Mouse (Mus musculus) macrophage (primary cell): ENCODE measurements around the gene Ints11. TPM values are rescaled to one million over a fixed set of nuclear protein-coding genes. Genes with fewer than 3 reads are reported as not detected.

Source experiments
- H3K27ac ChIP-seq: fragments of 350-480 bp; formaldehyde crosslinking; 2 replicates; pipeline ENCODE4 v1.9.0; 2021
- H3K36me3 ChIP-seq: fragments of 350-480 bp; formaldehyde crosslinking; 2 replicates; pipeline ENCODE4 v1.9.0; 2021; ENCODE audit errors: inconsistent target
- H3K4me3 ChIP-seq: fragments of 350-480 bp; formaldehyde crosslinking; 2 replicates; pipeline ENCODE4 v1.9.0; 2021; ENCODE audit errors: inconsistent target
- H3K79me2 ChIP-seq: fragments of 350-480 bp; formaldehyde crosslinking; 2 replicates; pipeline ENCODE4 v1.9.0; 2021; ENCODE audit errors: inconsistent target
- WGBS: methylation state at CpG from one replicate; pipeline ENCODE4 v1.1.7; 2026; ENCODE audit warnings: inconsistent platforms; ENCODE audit not compliant: missing documents; 5-methylcytosine and 5-hydroxymethylcytosine counted together
- polyA plus RNA-seq: library from polyadenylated mRNA; stranded (reverse); fragments of 250-400 nt; gene quantifications from 3 replicates; pipeline ENCODE4 v1.2.4, GENCODE M21; 2018; ENCODE audit warnings: inconsistent platforms

The Ints11 gene
- polyA plus RNA-seq, 1 experiment from 2014 or later: 11.2 TPM

DNA sequence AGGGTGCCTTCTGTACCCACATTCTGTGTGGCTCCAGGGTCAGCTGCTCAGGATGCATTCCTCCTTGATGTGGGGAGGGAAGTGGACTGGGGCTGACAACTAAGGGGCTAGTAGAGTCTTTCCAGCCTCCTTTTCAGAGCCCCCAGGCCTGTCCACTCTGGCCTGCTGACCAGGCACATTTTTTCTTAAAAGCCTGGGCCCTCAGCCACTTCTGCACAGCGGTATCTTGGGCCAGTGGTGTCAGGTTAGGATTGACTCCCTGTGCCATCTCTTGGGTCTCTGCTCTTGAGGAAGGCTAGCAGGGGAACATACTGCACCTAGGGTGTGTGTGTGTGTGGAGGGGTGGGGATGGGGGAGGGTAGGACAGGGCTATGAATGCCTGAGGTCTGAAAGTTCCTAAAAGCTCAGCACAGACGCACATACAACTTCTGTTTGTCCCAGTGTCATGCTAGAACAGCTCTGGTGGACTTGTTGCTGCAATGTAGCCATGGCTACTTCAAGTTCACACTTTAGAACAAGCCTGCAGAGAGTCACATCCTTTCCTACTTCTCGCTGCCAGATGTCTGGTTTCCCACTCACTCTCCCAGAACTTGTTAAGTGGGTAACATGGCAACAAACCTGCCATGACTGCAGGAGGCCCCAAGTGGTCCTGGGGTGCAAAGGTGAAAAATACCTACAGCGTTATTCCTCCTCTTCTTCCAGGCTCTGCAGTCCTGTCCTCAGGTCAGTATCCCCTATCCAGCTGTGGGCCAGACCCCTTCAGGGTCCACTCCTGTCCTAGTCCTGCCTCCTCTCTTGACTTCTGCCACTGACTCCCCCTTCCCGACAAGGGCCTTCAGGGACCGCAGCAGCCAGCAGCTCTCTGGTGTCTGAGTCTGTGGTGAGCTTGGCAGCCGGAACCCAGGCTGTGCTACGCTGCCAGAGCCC lies 29.0 kb upstream of the Ints11 start:
- Histone ChIP-seq H3K27ac (no peak overlapping the region), H3K79me2 (no peaks in the 10 kb centered on the region), H3K36me3 (no peaks in the 10 kb centered on the region), H3K4me3 (peak overlapping the region; percentile 12; the same call in 1 of the 2 replicates)
- WGBS: 34% methylated on average over 8 of the region's 8 CpGs

DNA sequence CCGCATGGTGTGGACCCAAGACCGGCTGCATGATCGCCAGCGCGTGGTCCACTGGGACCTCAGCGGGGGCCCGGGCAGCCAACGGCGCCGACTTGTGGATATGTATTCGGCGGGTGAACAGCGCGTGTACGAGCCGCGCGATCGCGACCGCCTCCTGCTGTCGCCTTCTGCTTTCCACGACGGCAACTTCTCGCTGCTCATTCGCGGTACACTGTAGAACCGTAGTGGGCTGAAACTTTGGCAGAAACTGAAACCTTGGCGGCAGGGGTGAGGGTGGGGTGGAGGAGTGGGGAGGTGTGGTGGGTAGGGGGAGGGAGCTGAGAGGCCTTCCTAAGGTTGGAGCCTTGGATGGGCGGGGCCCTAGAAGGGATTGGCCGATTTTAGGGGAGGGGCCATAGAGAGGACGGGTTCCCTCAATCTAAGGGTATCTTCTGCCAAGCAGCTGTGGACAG lies 28.3 kb upstream of the Ints11 start:
- Histone ChIP-seq H3K36me3 (no peaks in the 10 kb centered on the region), H3K27ac (no peak overlapping the region), H3K4me3 (peak overlapping the region; percentile 12; the same call in 1 of the 2 replicates), H3K79me2 (no peaks in the 10 kb centered on the region)
- 3% methylated on average over 21 of the region's 32 CpGs for WGBS

DNA sequence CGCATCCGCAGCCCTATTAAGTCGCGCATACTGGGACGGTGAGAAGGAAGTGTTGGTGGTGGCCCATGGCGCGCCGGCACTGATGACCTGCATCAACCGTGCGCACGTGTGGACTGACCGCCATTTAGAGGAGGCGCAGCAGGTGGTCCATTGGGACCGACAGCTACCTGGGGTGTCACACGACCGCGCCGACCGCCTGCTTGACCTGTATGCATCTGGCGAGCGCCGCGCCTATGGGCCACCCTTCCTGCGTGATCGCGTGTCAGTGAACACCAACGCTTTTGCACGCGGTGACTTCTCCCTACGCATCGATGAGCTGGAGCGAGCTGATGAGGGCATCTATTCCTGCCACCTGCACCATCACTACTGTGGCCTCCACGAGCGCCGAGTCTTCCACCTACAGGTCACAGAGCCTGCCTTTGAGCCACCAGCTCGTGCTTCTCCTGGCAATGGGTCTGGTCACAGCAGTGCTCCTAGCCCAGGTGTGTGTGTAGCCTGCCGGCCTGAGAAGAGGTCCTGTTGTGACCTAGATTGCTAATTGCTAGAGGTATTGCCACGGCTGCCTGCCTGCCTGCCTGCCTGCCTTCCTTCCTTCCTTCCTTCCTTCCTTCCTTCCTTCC lies 27.6 kb upstream of the Ints11 start:
- 74% methylated on average over 37 of the region's 38 CpGs for WGBS
- no peak overlapping the region for H3K4me3 ChIP-seq
- no peak overlapping the region for H3K27ac ChIP-seq

DNA sequence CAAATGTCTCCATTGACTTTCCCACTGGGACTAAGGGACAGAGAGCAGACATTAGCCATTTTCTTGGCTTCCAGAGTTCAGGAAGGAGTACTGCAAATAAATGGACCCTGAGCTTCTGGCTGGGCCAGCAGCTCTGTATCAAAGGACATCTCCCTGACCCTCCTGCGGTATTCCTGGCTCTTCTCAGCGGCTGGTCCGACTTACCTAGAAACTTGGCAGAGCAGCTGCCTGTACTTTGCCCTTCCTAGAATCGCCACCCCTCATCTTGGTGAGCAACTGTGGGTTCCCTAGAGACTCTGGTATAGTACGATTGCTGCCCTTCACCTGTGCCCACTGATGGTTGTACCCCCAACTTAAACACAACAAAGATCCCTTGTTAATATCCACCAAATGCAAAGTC lies 26.1 kb upstream of the Ints11 start:
- no peaks in the 10 kb centered on the region for H3K36me3 ChIP-seq
- 98% methylated on average over 5 of the region's 5 CpGs for WGBS
- no peak overlapping the region for H3K27ac ChIP-seq
- H3K79me2 ChIP-seq: peaks cover 4% of the 10 kb centered on the region
- no peak overlapping the region for H3K4me3 ChIP-seq

More for the DNA sequence above, 27.6 kb upstream of the Ints11 start:
- Histone ChIP-seq H3K36me3 (no peaks in the 10 kb centered on the region), H3K79me2 (no peaks in the 10 kb centered on the region)

DNA sequence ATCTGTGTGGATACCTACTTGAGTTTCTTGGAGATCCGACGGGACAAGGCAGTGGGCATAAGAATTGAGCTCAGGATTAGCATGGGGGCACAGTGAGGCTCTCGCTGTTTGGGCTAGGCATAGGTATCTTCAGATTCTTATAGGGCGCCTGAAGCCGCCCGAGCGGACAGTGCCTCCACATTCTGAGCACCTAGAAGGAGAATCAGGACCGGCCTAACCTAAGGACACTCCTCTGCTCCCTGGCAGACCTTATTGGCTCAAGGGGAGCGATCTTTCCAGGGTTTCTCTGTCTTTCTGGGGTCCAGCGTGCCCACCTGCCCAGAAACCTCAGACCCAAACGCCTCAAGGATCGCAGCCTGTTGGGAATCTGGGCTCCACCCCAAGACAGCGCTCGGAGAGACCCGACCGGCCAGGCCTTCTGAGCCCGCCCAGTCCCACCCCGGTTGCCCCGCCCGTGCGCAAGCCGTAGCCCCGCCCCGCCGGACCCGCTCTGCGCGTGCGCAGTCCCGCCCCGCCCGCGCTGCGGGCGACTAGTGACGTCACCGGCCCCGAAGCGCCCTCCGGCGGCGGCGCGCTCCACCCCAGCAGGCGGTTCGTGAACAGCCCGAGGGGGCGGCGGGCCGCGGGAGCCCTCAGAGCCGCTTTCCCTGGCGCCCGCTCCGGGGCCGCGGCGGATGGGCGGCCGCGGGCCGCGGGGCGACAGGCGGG lies 22.3 kb upstream of the Ints11 start, which contains the start of gene Dvl1:
Gene Dvl1, plus strand, starts transcription at position 532 of the 708 bp plus-strand sequence.
- peak within 1 kb of the TSS; percentile 49 for H3K4me3 ChIP-seq
- H3K79me2 ChIP-seq: peaks cover 42% of the 10 kb centered on the region
- WGBS: 5% methylated on average over 47 of the region's 65 CpGs
- H3K27ac ChIP-seq: peak within 1 kb of the TSS; percentile 34
- H3K36me3 ChIP-seq: no peaks in the 10 kb centered on the region

DNA sequence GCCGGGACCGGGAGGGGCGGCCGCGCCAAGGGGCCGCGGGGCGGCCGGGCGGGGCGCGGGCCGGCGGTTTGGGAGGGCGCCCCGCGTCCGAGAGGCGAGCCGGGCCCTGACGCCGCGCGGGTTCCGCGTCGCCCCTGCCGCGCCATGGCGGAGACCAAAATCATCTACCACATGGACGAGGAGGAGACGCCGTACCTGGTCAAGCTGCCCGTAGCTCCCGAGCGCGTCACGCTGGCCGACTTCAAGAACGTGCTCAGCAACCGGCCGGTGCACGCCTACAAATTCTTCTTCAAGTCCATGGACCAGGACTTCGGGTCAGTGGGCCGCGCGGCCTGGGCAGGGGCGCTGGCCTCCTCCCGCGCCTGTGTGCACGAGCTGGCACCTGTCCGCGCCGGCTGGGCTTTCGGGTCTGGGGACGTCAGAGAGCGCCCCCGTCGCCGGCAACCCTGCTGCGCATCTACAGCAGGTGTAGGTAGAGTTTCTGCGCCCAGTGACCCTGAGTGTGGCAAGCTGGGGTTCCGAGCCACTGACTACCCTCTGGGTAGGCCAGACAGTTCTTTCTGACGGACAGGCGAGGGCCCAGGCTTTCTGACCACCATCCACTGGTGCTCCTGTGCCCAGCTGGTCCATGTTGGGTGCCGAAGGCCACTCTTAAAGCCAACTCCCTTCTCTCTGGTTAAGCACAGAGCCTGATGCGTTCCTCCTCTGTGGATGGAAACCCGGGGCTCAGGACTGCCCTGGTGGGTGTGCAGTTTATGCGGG lies 21.6 kb upstream of the Ints11 start:
- Histone ChIP-seq H3K36me3 (no peaks in the 10 kb centered on the region), H3K4me3 (peak overlapping the region; percentile 42), H3K79me2 (peaks cover 47% of the 10 kb centered on the region), H3K27ac (no peak overlapping the region)
- 2% methylated on average over 63 of the region's 69 CpGs for WGBS

DNA sequence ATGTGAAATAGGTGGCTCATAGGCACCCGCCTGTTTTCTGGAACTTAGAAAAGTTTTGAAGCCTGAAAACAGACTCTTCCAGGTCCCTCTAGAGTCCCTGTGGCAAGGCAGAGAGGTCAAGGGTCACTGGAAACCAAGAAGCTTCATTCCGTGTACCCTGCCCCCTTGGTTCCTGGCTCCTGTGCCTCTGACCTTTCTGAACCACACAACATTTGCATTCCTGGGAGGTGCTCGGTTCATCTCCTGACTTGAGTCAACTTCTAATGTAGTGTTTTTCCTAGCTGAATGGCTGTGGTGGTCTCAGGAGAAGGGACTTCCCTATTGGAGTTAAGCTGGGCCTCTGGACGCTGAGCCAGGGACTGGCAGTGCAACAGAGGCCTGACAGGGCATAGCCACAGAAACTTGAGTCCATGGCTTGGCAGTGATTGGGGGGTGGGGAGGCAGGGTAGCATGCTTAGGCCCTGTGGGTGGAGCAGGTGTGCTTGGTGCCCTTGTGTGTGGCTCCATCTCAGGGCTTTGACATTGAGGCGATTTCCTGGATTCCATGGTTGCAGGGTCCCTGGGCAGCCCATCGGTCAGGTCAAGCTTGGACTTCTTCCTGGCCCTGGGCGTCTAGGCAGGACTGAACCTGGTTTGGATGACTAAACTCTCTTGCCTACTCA lies 20.8 kb upstream of the Ints11 start:
- Histone ChIP-seq H3K79me2 (peaks cover 47% of the 10 kb centered on the region), H3K4me3 (peak overlapping the region; percentile 42), H3K27ac (no peak overlapping the region), H3K36me3 (no peaks in the 10 kb centered on the region)
- WGBS: 87% methylated on average over 7 of the region's 7 CpGs

DNA sequence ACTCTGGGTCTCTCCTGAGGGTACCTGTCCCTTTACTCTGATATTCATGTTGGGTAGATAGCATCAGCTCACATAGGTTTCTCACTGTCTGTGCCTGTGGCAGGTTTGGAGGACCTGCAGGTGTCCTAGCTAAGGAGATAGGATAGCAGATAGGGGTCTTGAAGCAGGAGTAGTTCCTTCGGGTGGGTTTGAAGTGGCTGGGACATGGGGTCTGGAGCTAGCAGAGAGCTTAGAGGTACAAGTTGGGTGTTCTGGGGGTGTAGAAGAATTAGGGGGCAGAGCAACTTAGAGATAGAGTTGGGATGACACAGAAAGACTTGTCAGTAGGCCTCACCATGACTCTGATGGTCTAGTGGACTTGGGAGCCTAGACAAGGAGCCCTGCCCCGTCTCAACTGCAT lies 20.0 kb upstream of the Ints11 start:
- H3K79me2 ChIP-seq: peaks cover 47% of the 10 kb centered on the region
- H3K36me3 ChIP-seq: no peaks in the 10 kb centered on the region
- H3K4me3 ChIP-seq: no peak overlapping the region
- 95% methylated on average over 2 of the region's 2 CpGs for WGBS
- no peak overlapping the region for H3K27ac ChIP-seq

DNA sequence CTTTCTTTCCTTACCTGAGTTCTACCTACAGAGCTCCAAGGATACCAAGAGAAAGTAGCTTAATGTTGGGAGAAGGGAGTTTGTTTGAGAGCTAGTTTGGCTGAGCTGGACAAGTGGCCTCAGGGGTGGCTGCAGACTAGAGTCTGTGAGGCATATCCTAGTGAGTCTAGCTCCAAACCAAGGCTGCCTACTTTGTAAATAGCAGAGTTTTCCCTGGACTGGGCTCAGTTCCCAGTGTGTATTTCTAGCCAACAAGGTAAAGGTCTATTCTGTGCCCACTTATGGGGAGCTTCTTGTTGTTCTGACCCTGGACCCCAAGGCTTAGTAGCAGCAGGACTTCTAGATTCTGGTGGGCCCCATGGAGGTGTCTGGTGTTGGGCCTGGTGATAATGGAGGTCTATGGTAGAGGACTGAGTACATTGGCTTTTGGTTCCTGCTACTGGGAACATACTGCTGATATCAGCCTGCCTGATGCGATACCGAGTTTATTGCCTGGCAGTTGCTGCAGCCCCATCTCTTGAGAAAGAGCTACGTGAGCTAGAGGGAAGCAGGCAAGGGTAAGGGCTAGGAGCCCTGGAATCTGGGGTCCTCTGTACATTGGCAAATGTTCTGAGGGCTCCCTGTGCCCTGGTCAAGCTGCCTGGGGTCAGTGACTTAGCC lies 19.4 kb upstream of the Ints11 start:
- no peak overlapping the region for H3K4me3 ChIP-seq
- H3K36me3 ChIP-seq: no peaks in the 10 kb centered on the region; the same call in 1 of the 2 replicates
- peaks cover 47% of the 10 kb centered on the region for H3K79me2 ChIP-seq
- 97% methylated on average over 3 of the region's 3 CpGs for WGBS
- no peak overlapping the region for H3K27ac ChIP-seq

DNA sequence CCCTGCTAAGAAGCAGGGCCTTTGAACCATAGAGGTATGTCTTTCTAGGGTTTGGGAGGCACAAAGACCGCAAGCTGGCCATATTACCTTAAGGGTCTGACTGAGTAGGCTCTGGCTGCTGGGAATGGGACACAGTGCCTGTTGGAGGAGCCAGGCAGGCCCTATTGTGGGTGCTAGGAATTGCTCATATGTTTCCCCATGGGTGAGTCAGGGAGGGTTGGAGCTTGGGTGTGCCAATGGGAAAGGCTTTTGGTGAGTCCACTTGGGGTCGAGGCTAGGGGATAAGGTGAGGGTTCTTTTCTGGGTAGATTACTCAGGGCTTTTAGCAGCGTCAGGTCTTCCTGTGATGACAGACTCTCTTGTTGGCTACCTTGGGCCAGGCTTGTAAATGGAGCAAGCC lies 18.0 kb upstream of the Ints11 start:
- no peak overlapping the region for H3K4me3 ChIP-seq
- H3K79me2 ChIP-seq: peaks cover 47% of the 10 kb centered on the region
- no peak overlapping the region for H3K27ac ChIP-seq
- H3K36me3 ChIP-seq: peaks cover 9% of the 10 kb centered on the region; the same call in 1 of the 2 replicates
- WGBS: 83% methylated on average over 3 of the region's 3 CpGs

DNA sequence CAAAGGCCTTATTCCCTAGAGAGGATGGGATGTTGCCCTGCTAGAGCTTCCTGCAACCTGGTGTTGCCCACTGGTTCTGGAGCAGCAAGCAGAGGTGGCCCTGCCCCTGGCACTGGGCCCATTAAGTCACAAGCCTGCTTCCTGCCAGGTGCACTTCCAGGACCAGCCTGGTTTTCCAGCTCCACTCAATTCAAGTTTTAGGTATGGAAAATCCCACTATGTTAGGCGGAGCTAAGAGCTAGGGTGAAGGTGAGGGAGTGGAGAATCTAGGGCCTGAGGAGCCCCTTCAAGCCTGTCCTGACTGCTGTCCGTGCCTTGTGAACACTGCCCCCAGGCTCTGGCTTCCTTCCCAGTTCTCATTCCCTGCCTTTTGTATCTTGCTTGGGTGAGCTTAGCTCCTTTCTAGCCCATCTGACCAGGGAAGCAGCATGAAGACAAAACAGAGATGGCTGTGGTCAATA lies 17.4 kb upstream of the Ints11 start:
- H3K79me2 ChIP-seq: peaks cover 47% of the 10 kb centered on the region
- 95% methylated on average over 2 of the region's 2 CpGs for WGBS
- peaks cover 9% of the 10 kb centered on the region; the same call in 1 of the 2 replicates for H3K36me3 ChIP-seq
- no peak overlapping the region for H3K4me3 ChIP-seq
- no peak overlapping the region for H3K27ac ChIP-seq

DNA sequence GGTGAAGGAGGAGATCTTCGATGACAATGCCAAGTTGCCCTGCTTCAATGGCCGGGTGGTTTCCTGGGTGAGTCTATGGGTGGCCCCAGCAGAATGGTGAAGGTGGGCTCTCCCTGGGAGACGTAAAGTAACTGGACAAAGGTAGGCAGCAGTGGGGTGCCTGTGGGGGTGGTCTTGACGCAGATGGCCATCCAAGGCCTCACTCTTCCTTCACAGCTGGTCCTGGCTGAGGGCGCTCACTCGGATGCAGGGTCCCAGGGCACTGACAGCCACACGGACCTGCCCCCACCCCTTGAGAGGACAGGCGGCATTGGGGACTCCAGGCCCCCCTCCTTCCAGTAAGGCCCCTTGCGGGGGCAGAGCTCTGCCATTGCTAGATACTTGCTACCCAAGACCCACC lies 15.9 kb upstream of the Ints11 start:
- H3K27ac ChIP-seq: no peak overlapping the region
- H3K79me2 ChIP-seq: peaks cover 41% of the 10 kb centered on the region
- H3K36me3 ChIP-seq: peaks cover 9% of the 10 kb centered on the region; the same call in 1 of the 2 replicates
- H3K4me3 ChIP-seq: no peak overlapping the region
- WGBS: 93% methylated on average over 9 of the region's 9 CpGs

DNA sequence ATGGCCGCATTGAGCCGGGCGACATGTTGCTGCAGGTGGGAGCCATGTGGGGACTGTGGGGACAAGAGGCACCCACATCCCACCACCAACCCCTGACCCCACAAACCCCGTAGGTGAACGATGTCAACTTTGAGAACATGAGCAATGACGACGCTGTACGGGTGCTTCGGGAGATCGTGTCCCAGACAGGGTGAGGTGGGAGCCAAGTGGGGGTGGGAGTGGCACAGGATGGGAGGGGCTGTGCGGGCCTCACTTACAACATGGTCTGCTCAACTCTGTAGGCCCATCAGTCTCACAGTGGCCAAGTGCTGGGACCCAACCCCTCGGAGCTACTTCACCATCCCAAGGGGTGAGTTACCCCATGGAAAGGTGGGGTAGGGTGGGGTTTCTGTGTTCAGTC lies 14.4 kb upstream of the Ints11 start:
- 93% methylated on average over 12 of the region's 12 CpGs for WGBS
- Histone ChIP-seq H3K36me3 (peaks cover 9% of the 10 kb centered on the region; the same call in 1 of the 2 replicates), H3K27ac (no peak overlapping the region), H3K4me3 (no peak overlapping the region), H3K79me2 (peaks cover 25% of the 10 kb centered on the region)
